Mouse (Mus musculus) Patski (cell line): ENCODE data around the gene Cdkn1a. TPM values are rescaled to one million over a fixed set of nuclear protein-coding genes. Genes with fewer than 3 reads are reported as not detected.

Experiments
- ATAC-seq: fragments of 100-300 bp; one replicate; pipeline ENCODE4 v1.8.0; 2021
- CTCF ChIA-PET: fragments of 350-600 bp; sonication (Branson Sonifier 250); formaldehyde crosslinking; loops from one replicate; lab custom pipeline; 2022; ENCODE audit warnings: inconsistent platforms; lab: Charles Lee
- POLR2A ChIA-PET: fragments of 350-600 bp; sonication (Branson Sonifier 250); formaldehyde crosslinking; loops from one replicate; lab custom pipeline; 2022; ENCODE audit warnings: antibody characterized with exemption, inconsistent platforms; lab: Charles Lee
- DNase-seq: peaks from one replicate; pipeline ENCODE4 v3.0.0-alpha.2; 2011; ENCODE audit warnings: low read depth, low spot score
- H3K27me3 ChIP-seq: fragments of 371-371 bp; one replicate; pipeline ENCODE4 v1.5.1; 2021
- CTCF ChIP-seq: fragments of 100-300 bp; IDR thresholded peaks from one replicate; pipeline ENCODE4 v1.5.1; 2021
- in situ Hi-C: fragments of 300-500 bp; cut with MboI; formaldehyde crosslinking; loops from 3 replicates; pipeline ENCODE4 v1.11.1; 2018; ENCODE audit warnings: low pct_unique_long_range_greater_than_20kb, mixed read lengths
- polyA plus RNA-seq: library from polyadenylated mRNA; unstranded; gene quantifications from one replicate; pipeline ENCODE4 v1.2.3, GENCODE M21; 2021

Cdkn1a gene
- polyA plus RNA-seq, 1 experiment from 2014 or later = 29.0 TPM

- ATAC-seq = peak; percentile 22
- in situ Hi-C loops = loop anchor here (5.0 kb wide), 3 partner anchors 43 to 198 kb away; partner anchors contain the start of gene Cdkn1a
- DNase-seq = no peak
- CTCF ChIA-PET = interaction anchor here (0.7 to 10.1 kb wide), 7 partner anchors 9 to 128 kb away, joined by 3 to 68 read pairs (median 5); no protein-coding TSS in a partner anchor
- H3K27me3 ChIP-seq = no peaks in the 10 kb centered on the region
- no peak for TF ChIP-seq CTCF
- POLR2A ChIA-PET = interaction anchor here (0.6 to 1.0 kb wide), 3 partner anchors 40 to 107 kb away, joined by 3 to 4 read pairs (median 3); no protein-coding TSS in a partner anchor
These were observed 41.8 kb upstream of the Cdkn1a start for GRCm38 (mm10) chr17:29048748-29049507.

GRCm38 (mm10) chr17:29049508-29049889, 41.3 kb upstream of the Cdkn1a start:
- ChIA-PET POLR2A (interaction anchor here (0.6 kb wide), 2 partner anchors 40 to 107 kb away, joined by 3 read pairs; no protein-coding TSS in a partner anchor), CTCF (interaction anchor here (0.7 to 10.1 kb wide), 7 partner anchors 9 to 128 kb away, joined by 3 to 68 read pairs (median 5); no protein-coding TSS in a partner anchor)
- H3K27me3 ChIP-seq = no peaks in the 10 kb centered on the region
- no peak for DNase-seq
- in situ Hi-C loops = loop anchor here (5.0 kb wide), 3 partner anchors 43 to 198 kb away; partner anchors contain the start of gene Cdkn1a
- no peak for ATAC-seq
- no peak for TF ChIP-seq CTCF

- ChIA-PET POLR2A (interaction anchor here (0.6 kb wide), 1 partner anchor 106 kb away, joined by 3 read pairs; no protein-coding TSS in a partner anchor), CTCF (interaction anchor here (0.7 to 10.1 kb wide), 5 partner anchors 10 to 127 kb away, joined by 3 to 68 read pairs (median 5); no protein-coding TSS in a partner anchor)
- in situ Hi-C loops = loop anchor here (5.0 kb wide), 3 partner anchors 42 to 197 kb away; partner anchors contain the start of gene Cdkn1a
- ATAC-seq (no peak), DNase-seq (no peak)
- no peak for TF ChIP-seq CTCF
- H3K27me3 ChIP-seq = no peaks in the 10 kb centered on the region
These were observed 40.9 kb upstream of the Cdkn1a start for GRCm38 (mm10) chr17:29049923-29050322.

GRCm38 (mm10) chr17:29050791-29051190, 40.0 kb upstream of the Cdkn1a start:
- POLR2A ChIA-PET = interaction anchor here (0.6 kb wide), 1 partner anchor 90 kb away, joined by 3 read pairs; no protein-coding TSS in a partner anchor
- ATAC-seq (no peak), DNase-seq (no peak)
- no peak for TF ChIP-seq CTCF
- CTCF ChIA-PET = interaction anchor here (1.1 to 10.1 kb wide), 2 partner anchors 44 to 120 kb away, joined by 3 to 68 read pairs; no protein-coding TSS in a partner anchor
- in situ Hi-C loops = no loop called here
- H3K27me3 ChIP-seq = no peaks in the 10 kb centered on the region

- no peak for ATAC-seq
- ChIA-PET CTCF (interaction anchor here (2.1 kb wide), 1 partner anchor 118 kb away, joined by 5 read pairs; no protein-coding TSS in a partner anchor), POLR2A (interaction anchor here (1.1 to 1.4 kb wide), 2 partner anchors 28 to 42 kb away, joined by 3 to 5 read pairs; no protein-coding TSS in a partner anchor)
- TF ChIP-seq CTCF = no peak
- no peak for DNase-seq
- in situ Hi-C loops = no loop called here
- H3K27me3 ChIP-seq = no peaks in the 10 kb centered on the region
These were observed 37.7 kb upstream of the Cdkn1a start for GRCm38 (mm10) chr17:29053067-29053466.

- no peak for ATAC-seq
- DNase-seq = no peak
- in situ Hi-C loops = no loop called here
- CTCF ChIA-PET = interaction anchor here (1.6 to 2.1 kb wide), 2 partner anchors 40 to 117 kb away, joined by 5 read pairs; no protein-coding TSS in a partner anchor
- no peak for TF ChIP-seq CTCF
- no peaks in the 10 kb centered on the region for H3K27me3 ChIP-seq
- POLR2A ChIA-PET = interaction anchor here (0.6 to 1.4 kb wide), 3 partner anchors 27 to 112 kb away, joined by 3 to 7 read pairs (median 5); no protein-coding TSS in a partner anchor
These were observed 36.9 kb upstream of the Cdkn1a start for GRCm38 (mm10) chr17:29053841-29054240.

GRCm38 (mm10) chr17:29054429-29054828, 36.3 kb upstream of the Cdkn1a start:
- ChIA-PET CTCF (interaction anchor here (1.6 to 2.1 kb wide), 2 partner anchors 39 to 117 kb away, joined by 5 read pairs; no protein-coding TSS in a partner anchor), POLR2A (interaction anchor here (0.6 to 1.4 kb wide), 3 partner anchors 26 to 111 kb away, joined by 3 to 7 read pairs (median 5); no protein-coding TSS in a partner anchor)
- no peaks in the 10 kb centered on the region for H3K27me3 ChIP-seq
- no peak for TF ChIP-seq CTCF
- DNase-seq = no peak
- no peak for ATAC-seq
- in situ Hi-C loops = no loop called here

- no peak for DNase-seq
- no peak for TF ChIP-seq CTCF
- ChIA-PET POLR2A (interaction anchor here (1.8 kb wide), 1 partner anchor 39 kb away, joined by 4 read pairs; no protein-coding TSS in a partner anchor), CTCF (interaction anchor here (0.9 to 3.0 kb wide), 3 partner anchors 28 to 115 kb away, joined by 4 to 17 read pairs (median 7); no protein-coding TSS in a partner anchor)
- H3K27me3 ChIP-seq = no peaks in the 10 kb centered on the region
- in situ Hi-C loops = no loop called here
- no peak for ATAC-seq
These were observed 35.2 kb upstream of the Cdkn1a start for GRCm38 (mm10) chr17:29055586-29055985.

GRCm38 (mm10) chr17:29056207-29056606, 34.6 kb upstream of the Cdkn1a start:
- CTCF ChIA-PET = interaction anchor here (0.9 to 3.0 kb wide), 3 partner anchors 28 to 114 kb away, joined by 4 to 17 read pairs (median 7); no protein-coding TSS in a partner anchor
- POLR2A ChIA-PET = interaction anchor here (0.6 to 1.8 kb wide), 3 partner anchors 17 to 49 kb away, joined by 3 to 6 read pairs (median 4); no protein-coding TSS in a partner anchor
- ATAC-seq (no peak), DNase-seq (no peak)
- no peaks in the 10 kb centered on the region for H3K27me3 ChIP-seq
- no peak for TF ChIP-seq CTCF
- in situ Hi-C loops = no loop called here
